Mouse (Mus musculus): ENCODE data around the gene Hist2h2be. TPM values are rescaled to one million over a fixed set of nuclear protein-coding genes. Genes with fewer than 3 reads are reported as not detected.
"Not testable (repeated sequence)": the region's sequence is repeated elsewhere in the genome, so short reads cannot be mapped to it uniquely, and the experiment has no call there.

The Hist2h2be gene
- total and polyA plus RNA-seq, 3 experiments, result 1.8 to 3.2 TPM; not detected in 1

- no peak for TF ChIP-seq MEF2A (IDR thresholded peaks at IDR 0.05; ENCODE audit: extremely low read depth, insufficient replicate concordance, low read depth, low read length, poor library complexity, severe bottlenecking)
Measured at GRCm38 (mm10) chr3:96219661-96220130, 1.2 kb upstream of the Hist2h2be start, which contains the start of the genes Bola1 and Hist2h2ab (continued).

GRCm38 (mm10) chr3:96220131-96220764 is 671 bp upstream of the Hist2h2be start:
- peak overlapping the region; percentile 99 for H3K27ac ChIP-seq (ENCODE audit: control insufficient read depth, low read depth, low read length)
- H3K79me2 ChIP-seq (ENCODE audit: control insufficient read depth, insufficient read depth, low read length, poor library complexity), result peaks cover 18% of the 10 kb centered on the region; the same call in 1 of the 2 replicates
- DNase-seq (ENCODE audit: low read depth, low spot score), result peak; percentile 95
- peaks cover 2 to 26% of the 10 kb centered on the region in 2 experiments; a peak in 3 of 4 replicates for H3K4me1 ChIP-seq (ENCODE audit: control insufficient read depth in 1 of 2, insufficient read depth in 2 of 2, low read length in 2 of 2)
- peak; percentile 79 to 99; a peak in 3 of 4 replicates for TF ChIP-seq POLR2A (IDR thresholded peaks at IDR 0.05; ENCODE audit: control insufficient read depth in 1 of 2, insufficient read depth in 1 of 2, low read depth in 1 of 2, low read length in 2 of 2, poor library complexity in 1 of 2)
- peak; percentile 99 for TF ChIP-seq POLR2AphosphoS5 (IDR thresholded peaks at IDR 0.05; ENCODE audit: borderline replicate concordance, low read depth, low read length)
- peak overlapping the region; percentile 40 to 68 for H3K4me3 ChIP-seq (ENCODE audit: control insufficient read depth in 1 of 2, insufficient read depth in 1 of 2, low read depth in 2 of 2, low read length in 2 of 2)
- H3K9me3 ChIP-seq (replicated peaks; ENCODE audit: insufficient read depth, low read length); H3K27me3 ChIP-seq (ENCODE audit: control insufficient read depth in 1 of 2, insufficient read depth in 2 of 2, low read length in 2 of 2): not testable (repeated sequence)
- peaks cover 0 to 37% of the 10 kb centered on the region in 2 experiments; a peak in 2 of 4 replicates for H3K36me3 ChIP-seq (ENCODE audit: control insufficient read depth in 1 of 2, insufficient read depth in 2 of 2, low read length in 2 of 2)
- H3K9ac ChIP-seq (ENCODE audit: control insufficient read depth, low read depth, low read length, poor library complexity, severe bottlenecking), result peak overlapping the region; percentile 88

GRCm38 (mm10) chr3:96221640-96222038 is 720 bp downstream of the Hist2h2be start:
- peak overlapping the region; percentile 88 for H3K27ac ChIP-seq (ENCODE audit: control insufficient read depth, low read depth, low read length)
- H3K9me3 ChIP-seq (replicated peaks; ENCODE audit: insufficient read depth, low read length), result no peaks in the 10 kb centered on the region
- no peaks in the 10 kb centered on the region for H3K27me3 ChIP-seq (ENCODE audit: control insufficient read depth in 1 of 2, insufficient read depth in 2 of 2, low read length in 2 of 2)
- H3K4me3 ChIP-seq (ENCODE audit: control insufficient read depth in 1 of 2, insufficient read depth in 1 of 2, low read depth in 2 of 2, low read length in 2 of 2), result peak overlapping the region; percentile 58 to 70
- TF ChIP-seq CHD2 (IDR thresholded peaks at IDR 0.05; ENCODE audit: low read length), result no peak
- no peak for TF ChIP-seq POLR2AphosphoS2 (IDR thresholded peaks at IDR 0.05; ENCODE audit: low read length)
- peak; percentile 13; the same call in 1 of the 2 replicates for TF ChIP-seq UBTF (IDR thresholded peaks at IDR 0.05; ENCODE audit: borderline replicate concordance, insufficient read depth, low read depth, low read length)
- peak; percentile 33; the same call in 1 of the 2 replicates for TF ChIP-seq TBP (IDR thresholded peaks at IDR 0.05; ENCODE audit: low read depth, low read length)
- DNase-seq (ENCODE audit: low read depth, low spot score), result peak; percentile 86
- H3K4me1 ChIP-seq (ENCODE audit: control insufficient read depth in 1 of 2, insufficient read depth in 2 of 2, low read length in 2 of 2), result peaks cover 8 to 38% of the 10 kb centered on the region in 2 experiments
- peaks cover 0 to 51% of the 10 kb centered on the region in 2 experiments; a peak in 2 of 4 replicates for H3K36me3 ChIP-seq (ENCODE audit: control insufficient read depth in 1 of 2, insufficient read depth in 2 of 2, low read length in 2 of 2)
- H3K79me2 ChIP-seq (ENCODE audit: control insufficient read depth, insufficient read depth, low read length, poor library complexity), result peaks cover 18% of the 10 kb centered on the region; the same call in 1 of the 2 replicates
- peak overlapping the region; percentile 74 for H3K9ac ChIP-seq (ENCODE audit: control insufficient read depth, low read depth, low read length, poor library complexity, severe bottlenecking)

GRCm38 (mm10) chr3:96222774-96223173 is 1.9 kb downstream of the Hist2h2be start:
- H3K9me3 ChIP-seq (replicated peaks; ENCODE audit: insufficient read depth, low read length), result no peaks in the 10 kb centered on the region
- peaks cover 8 to 44% of the 10 kb centered on the region in 2 experiments for H3K4me1 ChIP-seq (ENCODE audit: control insufficient read depth in 1 of 2, insufficient read depth in 2 of 2, low read length in 2 of 2)
- H3K36me3 ChIP-seq (ENCODE audit: control insufficient read depth in 1 of 2, insufficient read depth in 2 of 2, low read length in 2 of 2), result peaks cover 0 to 55% of the 10 kb centered on the region in 2 experiments; a peak in 2 of 4 replicates
- peak overlapping the region; percentile 74 for H3K9ac ChIP-seq (ENCODE audit: control insufficient read depth, low read depth, low read length, poor library complexity, severe bottlenecking)
- 0 out of 2 replicates have a peak overlapping the region, but pooled peaks have one; percentile 7 for H3K27ac ChIP-seq (ENCODE audit: control insufficient read depth, low read depth, low read length)
- no peaks in the 10 kb centered on the region for H3K27me3 ChIP-seq (ENCODE audit: control insufficient read depth in 1 of 2, insufficient read depth in 2 of 2, low read length in 2 of 2)
- TF ChIP-seq SMC3 (IDR thresholded peaks at IDR 0.05; ENCODE audit: low read depth, low read length) (no peak), TAL1 (IDR thresholded peaks at IDR 0.05; ENCODE audit: low read length) (peak; percentile 35; the same call in 1 of the 2 replicates)
- H3K4me3 ChIP-seq (ENCODE audit: control insufficient read depth in 1 of 2, insufficient read depth in 1 of 2, low read depth in 2 of 2, low read length in 2 of 2), result peak overlapping the region; percentile 22 to 58
- peak; percentile 58 for DNase-seq (ENCODE audit: low read depth, low spot score)
- peaks cover 18% of the 10 kb centered on the region; the same call in 1 of the 2 replicates for H3K79me2 ChIP-seq (ENCODE audit: control insufficient read depth, insufficient read depth, low read length, poor library complexity)

Measured in MEL (cell line).